8 mouse cellular contexts compared by ENCODE assay signal in the genomic region with DNA sequence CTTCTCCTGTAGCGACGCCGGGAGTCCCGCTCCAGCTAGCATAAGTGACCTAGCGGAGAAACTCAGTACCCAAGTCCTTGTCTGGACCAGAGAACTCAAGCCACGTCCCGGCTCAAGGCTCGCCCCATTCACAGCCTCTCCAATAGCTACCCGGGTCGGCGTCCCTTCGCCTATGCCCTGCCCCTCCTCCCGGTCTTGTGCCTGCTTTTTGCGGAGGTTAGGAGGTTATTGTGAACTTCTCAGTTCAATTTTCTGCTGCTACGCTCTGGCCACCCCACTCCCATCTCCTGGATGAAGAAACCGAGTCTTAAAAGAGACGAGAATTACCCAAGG. TPM values are rescaled to one million over a fixed set of nuclear protein-coding genes. Genes with fewer than 3 reads are reported as not detected.
DNase-seq lines count a peak whose midpoint lies in the region; ATAC-seq and TF ChIP-seq lines count a peak whose summit lies in the region.

No protein-coding gene starts in this region.

- TF ChIP-seq CTCF in C2C12 (IDR thresholded peaks at IDR 0.05; ENCODE audit: control insufficient read depth, insufficient read depth, insufficient read length), result no peak

- H3K4me1 ChIP-seq in erythroblast, embryonic 14.5 days (ENCODE audit: control insufficient read depth), result peaks cover 20% of the 10 kb centered on the region
- H3K4me1 ChIP-seq in forebrain, embryonic 14.5 days (ENCODE audit: control insufficient read depth, insufficient read depth, low read length), result peaks cover 27% of the 10 kb centered on the region
- H3K4me1 ChIP-seq in liver, embryonic 15.5 days (replicated peaks), result peaks cover 31% of the 10 kb centered on the region

- peak overlapping the region; percentile 67 for H3ac ChIP-seq in C2C12 (ENCODE audit: control insufficient read depth, insufficient read length, low read depth)

- peaks cover 10% of the 10 kb centered on the region for H3K79me3 ChIP-seq in C2C12 (ENCODE audit: low read depth)

- H3K27ac ChIP-seq in forebrain, embryonic 14.5 days (ENCODE audit: low read depth, low read length), result no peak overlapping the region
- peak overlapping the region; percentile 77 for H3K27ac ChIP-seq in liver, embryonic 15.5 days (replicated peaks)

- H3K36me3 ChIP-seq in erythroblast, embryonic 14.5 days (ENCODE audit: control insufficient read depth), result no peaks in the 10 kb centered on the region
- no peaks in the 10 kb centered on the region for H3K36me3 ChIP-seq in C2C12 (ENCODE audit: control insufficient read depth, insufficient read depth)
- H3K36me3 ChIP-seq in forebrain, embryonic 14.5 days (ENCODE audit: control insufficient read depth, insufficient read depth, low read length), result no peaks in the 10 kb centered on the region
- no peaks in the 10 kb centered on the region for H3K36me3 ChIP-seq in liver, embryonic 15.5 days (replicated peaks)

- 5% methylated on average over 17 of the region's 17 CpGs for WGBS in forebrain, embryonic 14.5 days
- WGBS in liver, embryonic 15.5 days (ENCODE audit: insufficient replicate concordance), result 3% methylated on average over 17 of the region's 17 CpGs

- no peak for ATAC-seq in erythroblast, adult 5-6 weeks (replicated peaks; ENCODE audit: low FRiP score, poor library complexity, severe bottlenecking)
- ATAC-seq in forebrain, embryonic 14.5 days, result no peak
- ATAC-seq in liver, embryonic 15.5 days (ENCODE audit: insufficient read depth), result peak; percentile 61

- H3K9me3 ChIP-seq in erythroblast, embryonic 14.5 days (ENCODE audit: control insufficient read depth, low read length), result no peaks in the 10 kb centered on the region
- H3K9me3 ChIP-seq in forebrain, embryonic 14.5 days (replicated peaks; ENCODE audit: control insufficient read depth, low read length), result no peaks in the 10 kb centered on the region
- no peaks in the 10 kb centered on the region for H3K9me3 ChIP-seq in liver, embryonic 15.5 days (replicated peaks)

- DNase-seq in forebrain, embryonic 14.5 days (ENCODE audit: low spot score), result no peak
- no peak for DNase-seq in gastrocnemius, postnatal 25 days
- no peak for DNase-seq in gastrocnemius, postnatal 14 days
- no peak for DNase-seq in kidney, postnatal 10 days

- H3K4me2 ChIP-seq in forebrain, embryonic 14.5 days (ENCODE audit: low read length), result peak overlapping the region; percentile 83
- H3K4me2 ChIP-seq in liver, embryonic 15.5 days, result peak overlapping the region; percentile 89

- peaks cover 32% of the 10 kb centered on the region for H3K79me2 ChIP-seq in C2C12 (ENCODE audit: control insufficient read depth, insufficient read depth)

- peak overlapping the region; percentile 70; the same call in 1 of the 2 replicates for H3K9ac ChIP-seq in forebrain, embryonic 14.5 days (ENCODE audit: low read length)
- H3K9ac ChIP-seq in liver, embryonic 15.5 days, result peak overlapping the region; percentile 63

- intact Hi-C loops in gastrocnemius, postnatal 14 days (cut with DNase I; ENCODE audit: low total_unique reads), result no loop called here

- H3K27me3 ChIP-seq in erythroblast, embryonic 14.5 days (ENCODE audit: control insufficient read depth), result peaks cover 23% of the 10 kb centered on the region
- H3K27me3 ChIP-seq in C2C12 (ENCODE audit: control insufficient read depth, insufficient read depth, insufficient read length), result no peaks in the 10 kb centered on the region
- H3K27me3 ChIP-seq in forebrain, embryonic 14.5 days (replicated peaks; ENCODE audit: control insufficient read depth, insufficient read depth, low read length), result no peaks in the 10 kb centered on the region
- peaks cover 17% of the 10 kb centered on the region; the same call in 1 of the 2 replicates for H3K27me3 ChIP-seq in liver, embryonic 15.5 days

- H3K4me3 ChIP-seq in erythroblast, embryonic 14.5 days (replicated peaks), result peak overlapping the region; percentile 68
- H3K4me3 ChIP-seq in C2C12 (ENCODE audit: insufficient read depth, poor library complexity, severe bottlenecking), result peak overlapping the region; percentile 56
- peak overlapping the region; percentile 72 for H3K4me3 ChIP-seq in forebrain, embryonic 14.5 days (ENCODE audit: low read depth, low read length)
- peak overlapping the region; percentile 65 for H3K4me3 ChIP-seq in liver, embryonic 15.5 days (replicated peaks)

TF ChIP-seq in C2C12, 6 proteins besides CTCF, POLR2A, EP300 and RAD21:
- TF ChIP-seq MAX (IDR thresholded peaks at IDR 0.05) (no peak), MYOD1 (IDR thresholded peaks at IDR 0.05; ENCODE audit: control insufficient read depth, insufficient read length, low read depth) (no peak), CEBPB (IDR thresholded peaks at IDR 0.05; ENCODE audit: low read depth) (no peak), MYOG (IDR thresholded peaks at IDR 0.05; ENCODE audit: control insufficient read depth, extremely low read depth, insufficient read length) (no peak), FOSL1 (IDR thresholded peaks at IDR 0.05; ENCODE audit: insufficient read depth, low read length, poor library complexity, severe bottlenecking) (no peak), USF1 (IDR thresholded peaks at IDR 0.05; ENCODE audit: low read depth) (no peak)

RNA-seq across cellular contexts. Expression of gene Card19, which starts 0.3 kb away (rescaled TPM):
- 0.32 and 0.67 TPM in 2 replicates for polyA plus RNA-seq in erythroblast, embryonic 14.5 days (2012)
- 13.1 and 22.8 TPM in 2 replicates for total RNA-seq in erythroblast, adult 5-6 weeks (2015; ENCODE audit: low replicate concordance)
- total RNA-seq in erythroblast, adult 5-6 weeks (2017; ENCODE audit: low replicate concordance), result 8.2 and 8.9 TPM in 2 replicates
- 159 TPM for polyA plus RNA-seq in C2C12 (2012; fragmentation: generic; extraction: Trizol)
- 20.8 and 23.8 TPM in 2 replicates for polyA plus RNA-seq in forebrain, embryonic 14.5 days (2014; fragmentation: Nextera tagmentation; extraction: Ambion mirVana)
- 15.0 and 16.7 TPM in 2 replicates for polyA plus RNA-seq in liver, embryonic 15.5 days (2015; fragmentation: Nextera tagmentation; extraction: Ambion mirVana)
- total RNA-seq in gastrocnemius, postnatal 25 days (2021), result 100 to 1,000 TPM in 1 of 2 experiments, 10 to 100 TPM in 1; 93.6 to 118 TPM
- 10 to 100 TPM; 48.0 to 48.7 TPM for total RNA-seq in gastrocnemius, postnatal 14 days (2021)

RNA-seq across cellular contexts. Expression of gene Ninj1, which starts 28.9 kb away (rescaled TPM):
- 1.8 and 1.9 TPM in 2 replicates for polyA plus RNA-seq in erythroblast, embryonic 14.5 days (2012)
- total RNA-seq in erythroblast, adult 5-6 weeks (2015; ENCODE audit: low replicate concordance), result 18.3 and 22.2 TPM in 2 replicates
- 6.4 and 13.3 TPM in 2 replicates for total RNA-seq in erythroblast, adult 5-6 weeks (2017; ENCODE audit: low replicate concordance)
- 78.6 TPM for polyA plus RNA-seq in C2C12 (2012; fragmentation: generic; extraction: Trizol)
- polyA plus RNA-seq in forebrain, embryonic 14.5 days (2014; fragmentation: Nextera tagmentation; extraction: Ambion mirVana), result 26.3 and 30.0 TPM in 2 replicates
- polyA plus RNA-seq in liver, embryonic 15.5 days (2015; fragmentation: Nextera tagmentation; extraction: Ambion mirVana), result 48.7 and 57.1 TPM in 2 replicates
- total RNA-seq in gastrocnemius, postnatal 25 days (2021), result 10 to 100 TPM; 15.8 to 18.8 TPM
- total RNA-seq in gastrocnemius, postnatal 14 days (2021), result 10 to 100 TPM; 12.4 to 16.8 TPM

RNA-seq across cellular contexts. Expression of gene Susd3, which starts 32.3 kb away (rescaled TPM):
- 0.05 and 0.08 TPM in 2 replicates for polyA plus RNA-seq in erythroblast, embryonic 14.5 days (2012)
- total RNA-seq in erythroblast, adult 5-6 weeks (2015; ENCODE audit: low replicate concordance), result 1.5 and 2.5 TPM in 2 replicates
- 1.1 and 5.2 TPM in 2 replicates for total RNA-seq in erythroblast, adult 5-6 weeks (2017; ENCODE audit: low replicate concordance)
- 0.25 TPM for polyA plus RNA-seq in C2C12 (2012; fragmentation: generic; extraction: Trizol)
- polyA plus RNA-seq in forebrain, embryonic 14.5 days (2014; fragmentation: Nextera tagmentation; extraction: Ambion mirVana), result 0.82 and 1.4 TPM in 2 replicates
- polyA plus RNA-seq in liver, embryonic 15.5 days (2015; fragmentation: Nextera tagmentation; extraction: Ambion mirVana), result 1.6 TPM in 2 replicates
- total RNA-seq in gastrocnemius, postnatal 25 days (2021), result under 1 TPM in 1 of 2 experiments, not detected in 1; 0.26 TPM
- under 1 TPM; 0.16 to 0.51 TPM for total RNA-seq in gastrocnemius, postnatal 14 days (2021)
